Mouse (Mus musculus): ENCODE measurements around the gene Dmrt1. TPM values are rescaled to one million over a fixed set of nuclear protein-coding genes. Genes with fewer than 3 reads are reported as not detected.

Dmrt1 gene
- polyA plus RNA-seq, 1 experiment from 2014 or later = not detected

- no peak overlapping the region for H3K27ac ChIP-seq
- H3K36me3 ChIP-seq (replicated peaks) = no peaks in the 10 kb centered on the region
- H3K9ac ChIP-seq = no peak overlapping the region
- 0 out of 2 replicates have a peak, but pooled peaks have one; percentile 54 for ATAC-seq (replicated peaks)
- H3K27me3 ChIP-seq (replicated peaks) = peaks cover 68% of the 10 kb centered on the region
- WGBS = 4% methylated on average over 23 of the region's 23 CpGs
- H3K4me3 ChIP-seq = peak overlapping the region; percentile 30; the same call in 1 of the 2 replicates
- no peaks in the 10 kb centered on the region for H3K9me3 ChIP-seq
- H3K4me1 ChIP-seq = peaks cover 16% of the 10 kb centered on the region
- peak overlapping the region; percentile 46 for H3K4me2 ChIP-seq
Observed at GRCm38 (mm10) chr19:25506616-25507015, 1.2 kb downstream of the Dmrt1 start.

GRCm38 (mm10) chr19:25514986-25515530 is 9.6 kb downstream of the Dmrt1 start:
- WGBS = 31% methylated on average over 11 of the region's 12 CpGs
- no peak overlapping the region for H3K4me2 ChIP-seq
- no peak overlapping the region for H3K27ac ChIP-seq
- no peak for ATAC-seq (replicated peaks)
- H3K27me3 ChIP-seq (replicated peaks) = peaks cover 7% of the 10 kb centered on the region; the same call in 1 of the 2 replicates
- H3K4me3 ChIP-seq = no peak overlapping the region
- H3K4me1 ChIP-seq = no peaks in the 10 kb centered on the region
- H3K9me3 ChIP-seq = no peaks in the 10 kb centered on the region
- no peak overlapping the region for H3K9ac ChIP-seq
- no peaks in the 10 kb centered on the region for H3K36me3 ChIP-seq (replicated peaks)

DNA sequence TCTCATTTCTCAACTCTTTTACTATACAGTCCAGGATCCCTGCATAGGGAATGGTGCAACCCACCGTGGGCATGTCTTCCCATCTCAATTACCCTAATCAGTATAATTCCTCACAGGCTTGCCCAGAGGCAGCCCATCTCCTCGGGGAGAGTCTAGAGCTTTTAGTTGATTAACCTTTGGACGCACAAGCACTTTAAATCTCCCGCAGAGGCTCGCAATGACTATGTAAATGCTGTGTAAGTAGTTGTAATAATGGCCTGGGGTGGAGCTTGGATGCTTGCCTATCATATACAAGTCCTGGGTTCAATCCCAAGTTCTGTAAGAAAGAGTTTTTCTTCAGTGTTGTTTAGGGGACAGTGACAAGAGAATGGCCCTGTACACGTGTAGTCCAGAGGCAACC is 18.7 kb downstream of the Dmrt1 start:
- H3K27ac ChIP-seq = no peak overlapping the region
- no peak overlapping the region for H3K4me2 ChIP-seq
- H3K36me3 ChIP-seq (replicated peaks) = no peaks in the 10 kb centered on the region
- H3K9me3 ChIP-seq = no peaks in the 10 kb centered on the region
- 64% methylated on average over 6 of the region's 6 CpGs for WGBS
- no peaks in the 10 kb centered on the region for H3K27me3 ChIP-seq (replicated peaks)
- H3K9ac ChIP-seq = no peak overlapping the region
- ATAC-seq (replicated peaks) = no peak
- H3K4me3 ChIP-seq = no peak overlapping the region
- H3K4me1 ChIP-seq = no peaks in the 10 kb centered on the region

DNA sequence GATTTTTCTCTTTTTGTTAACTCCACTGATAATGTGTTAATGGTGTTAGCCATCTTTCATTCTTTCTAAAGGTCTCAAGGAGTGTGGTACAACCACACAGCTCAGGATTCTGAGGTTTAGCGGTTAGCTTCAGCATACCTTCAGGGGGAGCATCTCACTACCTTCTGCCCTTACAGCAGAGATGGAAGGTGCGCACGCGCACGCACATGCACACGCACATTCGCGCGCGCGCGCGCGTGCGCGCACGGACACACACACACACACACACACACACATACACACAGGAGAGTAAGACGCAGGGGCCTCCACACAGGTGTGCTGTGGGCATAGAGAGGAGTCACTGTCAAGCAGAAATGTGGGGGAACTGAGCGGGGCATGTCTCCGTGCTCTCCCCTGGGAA is 20.3 kb downstream of the Dmrt1 start:
- Histone ChIP-seq H3K4me2 (no peak overlapping the region), H3K27ac (no peak overlapping the region), H3K4me3 (no peak overlapping the region), H3K9ac (no peak overlapping the region), H3K36me3 (replicated peaks) (no peaks in the 10 kb centered on the region), H3K9me3 (no peaks in the 10 kb centered on the region), H3K27me3 (replicated peaks) (no peaks in the 10 kb centered on the region), H3K4me1 (no peaks in the 10 kb centered on the region)
- 98% methylated on average over 20 of the region's 20 CpGs for WGBS
- no peak for ATAC-seq (replicated peaks)

DNA sequence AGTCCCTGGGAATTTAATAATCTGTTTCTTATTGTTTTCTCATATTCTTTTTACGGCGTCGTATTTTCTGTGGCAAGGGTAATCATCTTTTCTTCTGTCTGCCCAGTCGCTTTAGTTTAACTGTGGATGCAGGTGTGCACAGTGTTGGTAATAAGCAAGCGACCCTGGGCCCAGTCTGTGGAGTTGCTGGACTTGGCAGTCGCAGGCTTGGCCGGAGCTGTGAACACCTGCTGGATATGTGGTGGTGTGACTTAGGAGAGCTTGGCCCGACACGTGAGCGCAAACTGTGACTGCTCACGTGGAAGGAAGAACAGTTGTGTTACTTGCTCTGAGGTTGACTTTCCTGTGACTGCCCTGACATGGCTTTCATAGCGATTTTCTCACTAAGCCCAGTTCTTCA is 24.3 kb downstream of the Dmrt1 start:
- Histone ChIP-seq H3K4me1 (no peaks in the 10 kb centered on the region), H3K9me3 (no peaks in the 10 kb centered on the region), H3K27ac (no peak overlapping the region), H3K4me2 (no peak overlapping the region), H3K36me3 (replicated peaks) (no peaks in the 10 kb centered on the region), H3K27me3 (replicated peaks) (no peaks in the 10 kb centered on the region), H3K4me3 (no peak overlapping the region), H3K9ac (no peak overlapping the region)
- WGBS = 62% methylated on average over 12 of the region's 12 CpGs
- no peak for ATAC-seq (replicated peaks)

DNA sequence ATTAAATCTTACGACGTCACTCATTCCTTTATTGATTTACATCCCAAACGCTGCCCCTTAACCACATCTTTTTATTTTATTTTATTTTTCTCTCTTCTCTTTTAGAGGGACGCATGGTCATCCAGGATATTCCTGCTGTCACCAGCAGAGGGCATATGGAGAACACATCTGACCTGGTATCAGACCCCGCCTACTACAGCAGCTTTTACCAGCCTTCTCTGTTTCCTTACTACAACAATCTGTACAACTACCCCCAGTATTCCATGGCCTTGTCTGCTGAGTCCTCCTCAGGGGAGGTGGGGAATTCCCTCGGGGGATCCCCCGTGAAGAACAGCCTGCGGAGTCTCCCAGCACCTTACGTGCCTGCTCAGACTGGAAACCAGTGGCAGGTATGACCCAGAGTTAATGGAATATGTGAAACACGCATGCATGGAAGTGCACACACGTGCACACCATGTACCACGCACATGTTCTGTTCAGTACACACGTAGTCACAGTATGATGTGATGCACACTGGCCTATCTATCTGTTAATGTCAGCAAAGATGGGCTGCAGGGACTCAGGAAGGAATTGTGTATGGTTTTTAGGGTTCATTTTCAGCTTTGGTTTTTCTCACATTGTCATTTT is 40.4 kb downstream of the Dmrt1 start:
- 35% methylated on average over 13 of the region's 13 CpGs for WGBS
- no peak overlapping the region for H3K27ac ChIP-seq
- H3K27me3 ChIP-seq (replicated peaks) = 0 out of 2 replicates have a peak, but pooled peaks cover 4% of the 10 kb centered on the region
- peak; percentile 81 for ATAC-seq (replicated peaks)
- H3K9ac ChIP-seq = no peak overlapping the region
- H3K36me3 ChIP-seq (replicated peaks) = no peaks in the 10 kb centered on the region
- no peak overlapping the region for H3K4me2 ChIP-seq
- no peaks in the 10 kb centered on the region for H3K9me3 ChIP-seq
- no peak overlapping the region for H3K4me3 ChIP-seq
- no peaks in the 10 kb centered on the region for H3K4me1 ChIP-seq

GRCm38 (mm10) chr19:25547086-25547643 is 41.7 kb downstream of the Dmrt1 start:
- H3K27me3 ChIP-seq (replicated peaks) = 0 out of 2 replicates have a peak, but pooled peaks cover 4% of the 10 kb centered on the region
- ATAC-seq (replicated peaks) = no peak
- 79% methylated on average over 9 of the region's 9 CpGs for WGBS

DNA sequence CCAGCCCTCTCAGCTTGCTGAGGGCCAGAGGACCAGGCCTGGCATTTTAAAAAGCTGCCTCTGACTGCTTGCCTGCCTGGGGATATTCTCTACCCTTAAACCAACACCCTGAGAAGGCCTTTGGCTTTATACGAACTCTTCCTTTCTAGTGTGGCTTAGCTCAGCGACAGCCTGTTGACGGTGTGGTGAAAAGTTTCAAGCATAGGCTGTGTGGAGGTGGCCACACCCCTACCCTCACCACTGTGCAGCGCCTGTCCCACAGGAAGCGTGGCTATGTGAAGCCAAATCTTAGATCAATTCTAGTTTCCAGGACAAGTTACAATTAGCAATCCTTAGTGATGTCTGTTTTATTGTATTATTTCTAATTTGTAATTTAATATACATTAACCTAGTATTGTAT is 44.9 kb downstream of the Dmrt1 start:
- no peak overlapping the region for H3K4me3 ChIP-seq
- no peak overlapping the region for H3K27ac ChIP-seq
- H3K36me3 ChIP-seq (replicated peaks) = no peaks in the 10 kb centered on the region
- H3K4me1 ChIP-seq = no peaks in the 10 kb centered on the region
- no peaks in the 10 kb centered on the region for H3K9me3 ChIP-seq
- no peak overlapping the region for H3K4me2 ChIP-seq
- ATAC-seq (replicated peaks) = no peak
- H3K27me3 ChIP-seq (replicated peaks) = no peaks in the 10 kb centered on the region
- no peak overlapping the region for H3K9ac ChIP-seq
- 75% methylated on average over 5 of the region's 5 CpGs for WGBS

More at GRCm38 (mm10) chr19:25547086-25547643, 41.7 kb downstream of the Dmrt1 start:
- Histone ChIP-seq H3K27ac (no peak overlapping the region), H3K9me3 (no peaks in the 10 kb centered on the region), H3K36me3 (replicated peaks) (no peaks in the 10 kb centered on the region), H3K9ac (no peak overlapping the region), H3K4me3 (no peak overlapping the region), H3K4me1 (no peaks in the 10 kb centered on the region), H3K4me2 (no peak overlapping the region)

GRCm38 (mm10) chr19:25551053-25551452 is 45.6 kb downstream of the Dmrt1 start:
- H3K27ac ChIP-seq = no peak overlapping the region
- no peaks in the 10 kb centered on the region for H3K9me3 ChIP-seq
- no peaks in the 10 kb centered on the region for H3K27me3 ChIP-seq (replicated peaks)
- no peaks in the 10 kb centered on the region for H3K4me1 ChIP-seq
- H3K36me3 ChIP-seq (replicated peaks) = no peaks in the 10 kb centered on the region
- no peak overlapping the region for H3K9ac ChIP-seq
- no peak overlapping the region for H3K4me3 ChIP-seq
- 77% methylated on average over 5 of the region's 5 CpGs for WGBS
- H3K4me2 ChIP-seq = no peak overlapping the region
- ATAC-seq (replicated peaks) = no peak

DNA sequence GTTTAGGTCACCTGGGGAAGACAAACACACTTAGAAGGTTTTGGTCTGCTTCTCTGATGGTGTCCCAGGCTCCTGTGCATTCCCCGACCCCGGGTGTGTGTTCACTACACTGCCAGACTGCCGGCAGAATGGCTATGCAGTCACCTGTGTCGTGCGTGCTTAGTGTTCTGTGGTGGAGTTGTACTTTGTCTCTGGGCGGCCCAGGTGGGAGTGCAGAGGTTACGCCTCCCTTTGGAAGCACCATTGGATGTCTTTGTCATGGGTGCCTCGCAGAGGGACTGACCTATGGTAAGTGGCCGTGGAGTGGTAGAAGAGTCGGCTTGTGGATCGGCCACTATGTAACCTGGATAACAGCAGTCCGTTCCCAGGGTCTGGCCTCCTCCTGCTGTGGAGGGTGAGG is 59.0 kb downstream of the Dmrt1 start:
- H3K4me3 ChIP-seq = no peak overlapping the region
- no peaks in the 10 kb centered on the region for H3K36me3 ChIP-seq (replicated peaks)
- no peak for ATAC-seq (replicated peaks)
- no peaks in the 10 kb centered on the region for H3K27me3 ChIP-seq (replicated peaks)
- H3K4me1 ChIP-seq = no peaks in the 10 kb centered on the region
- WGBS = 86% methylated on average over 12 of the region's 12 CpGs
- no peak overlapping the region for H3K9ac ChIP-seq
- no peaks in the 10 kb centered on the region for H3K9me3 ChIP-seq
- H3K27ac ChIP-seq = no peak overlapping the region
- no peak overlapping the region for H3K4me2 ChIP-seq

- WGBS = 85% methylated on average over 7 of the region's 7 CpGs
- H3K9ac ChIP-seq = no peak overlapping the region
- ATAC-seq (replicated peaks) = no peak
Observed at GRCm38 (mm10) chr19:25569778-25570177, 64.4 kb downstream of the Dmrt1 start.

DNA sequence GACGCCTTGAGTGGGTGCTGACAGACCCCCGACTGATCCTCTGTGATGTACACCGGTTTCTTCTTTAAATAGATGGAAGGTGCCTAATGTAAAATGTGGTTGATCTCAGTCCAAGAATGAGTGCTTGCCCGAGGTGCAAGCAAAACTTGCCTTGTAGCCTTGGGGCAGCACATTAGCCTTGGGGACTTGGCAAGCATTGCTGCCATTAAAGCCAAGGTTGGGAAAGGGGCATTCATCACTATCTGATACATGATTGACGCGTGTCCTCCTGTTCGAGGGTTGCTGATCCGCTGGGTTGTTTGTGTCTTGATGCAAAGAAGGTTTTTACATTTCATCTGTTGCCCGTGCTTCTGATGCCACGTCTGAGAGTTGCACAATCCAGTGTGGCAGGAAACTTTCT is 69.0 kb downstream of the Dmrt1 start:
- Histone ChIP-seq H3K9ac (no peak overlapping the region), H3K36me3 (replicated peaks) (no peaks in the 10 kb centered on the region), H3K27ac (no peak overlapping the region), H3K27me3 (replicated peaks) (peaks cover 18% of the 10 kb centered on the region; the same call in 1 of the 2 replicates), H3K9me3 (no peaks in the 10 kb centered on the region), H3K4me3 (no peak overlapping the region), H3K4me2 (no peak overlapping the region), H3K4me1 (peaks cover 10% of the 10 kb centered on the region)
- no peak for ATAC-seq (replicated peaks)
- WGBS = 49% methylated on average over 10 of the region's 10 CpGs

More at GRCm38 (mm10) chr19:25569778-25570177, 64.4 kb downstream of the Dmrt1 start:
- Histone ChIP-seq H3K36me3 (replicated peaks) (no peaks in the 10 kb centered on the region), H3K9me3 (no peaks in the 10 kb centered on the region), H3K4me1 (peaks cover 2% of the 10 kb centered on the region; the same call in 1 of the 2 replicates), H3K4me2 (no peak overlapping the region), H3K4me3 (no peak overlapping the region), H3K27me3 (replicated peaks) (peaks cover 8% of the 10 kb centered on the region; the same call in 1 of the 2 replicates), H3K27ac (no peak overlapping the region)
